Mouse (Mus musculus): ENCODE data around the gene Tppp.
"Not testable (repeated sequence)": the region's sequence is repeated elsewhere in the genome, so short reads cannot be mapped to it uniquely, and the experiment has no call there.

Gene Tppp

GRCm38 (mm10) chr13:74008948-74009718, at the start of gene Tppp:
Tppp (plus strand) TSS chr13:74009407.
- in situ Hi-C loops (cut with MboI; ENCODE audit: unreplicated experiment in 2 of 2) = no loop called here

GRCm38 (mm10) chr13:73960117-73960652, 49.0 kb upstream of the Tppp start:
- in situ Hi-C loops (cut with MboI; ENCODE audit: unreplicated experiment in 2 of 2) = loop anchor here in 1 of 2 experiments (25.0 kb wide), 1 partner anchor 577 kb away; no protein-coding TSS in a partner anchor

DNA sequence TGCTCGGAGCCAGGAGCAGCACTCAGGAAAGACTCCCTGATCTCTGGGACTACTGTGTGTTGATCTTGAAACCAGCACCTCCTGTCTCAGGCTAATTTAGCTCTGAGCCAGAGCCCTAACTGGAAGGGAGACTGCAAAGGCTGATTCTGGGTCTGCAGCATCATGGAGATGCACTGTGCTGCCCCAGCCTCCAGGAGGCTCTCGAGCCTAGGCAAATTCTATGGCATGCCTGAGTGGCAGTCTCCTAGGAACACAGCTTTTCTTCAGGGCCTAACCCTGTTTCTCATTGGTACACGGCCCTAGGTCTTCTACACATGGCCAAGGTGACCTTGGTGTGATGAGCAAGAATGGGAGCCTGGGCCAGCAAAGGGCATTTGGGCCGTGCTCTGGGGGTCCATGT, 48.0 kb upstream of the Tppp start:
- in situ Hi-C loops (cut with MboI; ENCODE audit: unreplicated experiment in 2 of 2) = loop anchor here in 1 of 2 experiments (25.0 kb wide), 1 partner anchor 576 kb away; no protein-coding TSS in a partner anchor

DNA sequence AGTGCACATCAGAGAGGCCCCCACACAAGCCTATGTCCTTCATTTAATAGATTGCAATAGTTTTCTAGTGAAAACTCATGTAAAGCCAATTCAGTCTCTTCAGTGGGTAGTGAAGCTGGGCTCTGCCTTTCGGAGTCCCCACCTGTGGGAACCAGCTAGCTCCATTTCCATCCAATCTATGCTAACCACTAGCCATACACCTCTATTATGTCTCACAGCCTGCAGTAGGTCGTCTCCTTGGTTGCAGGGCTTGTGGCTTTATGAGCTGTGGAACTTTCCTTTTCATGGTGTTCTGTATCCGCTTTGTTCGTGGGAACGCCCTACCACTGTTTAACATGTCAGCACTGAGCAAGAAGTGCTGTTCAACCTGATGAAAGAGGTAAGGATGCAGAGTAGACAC, 45.7 kb upstream of the Tppp start, which contains the start of gene Zdhhc11:
Zdhhc11 (plus strand) TSS at position 301 of the 400 bp plus-strand sequence.
- in situ Hi-C loops (cut with MboI; ENCODE audit: unreplicated experiment in 2 of 2) = loop anchor here in 1 of 2 experiments (25.0 kb wide), 1 partner anchor 574 kb away; no protein-coding TSS in a partner anchor

GRCm38 (mm10) chr13:73970545-73971448, 38.4 kb upstream of the Tppp start:
- in situ Hi-C loops (cut with MboI; ENCODE audit: unreplicated experiment in 2 of 2) = loop anchor here (5.0 to 25.0 kb wide), 4 partner anchors 124 to 567 kb away; no protein-coding TSS in a partner anchor

GRCm38 (mm10) chr13:73974523-73974922, 34.7 kb upstream of the Tppp start:
- in situ Hi-C loops (cut with MboI; ENCODE audit: unreplicated experiment in 2 of 2) = loop anchor here (5.0 to 25.0 kb wide), 4 partner anchors 120 to 563 kb away; no protein-coding TSS in a partner anchor

GRCm38 (mm10) chr13:73976935-73977334, 32.3 kb upstream of the Tppp start:
- in situ Hi-C loops (cut with MboI; ENCODE audit: unreplicated experiment in 2 of 2) = loop anchor here in 1 of 2 experiments (10.0 kb wide), 1 partner anchor 118 kb away; no protein-coding TSS in a partner anchor

- in situ Hi-C loops (cut with MboI; ENCODE audit: unreplicated experiment in 2 of 2) = no loop called here
These were observed 18.9 kb upstream of the Tppp start for GRCm38 (mm10) chr13:73990325-73990724.

DNA sequence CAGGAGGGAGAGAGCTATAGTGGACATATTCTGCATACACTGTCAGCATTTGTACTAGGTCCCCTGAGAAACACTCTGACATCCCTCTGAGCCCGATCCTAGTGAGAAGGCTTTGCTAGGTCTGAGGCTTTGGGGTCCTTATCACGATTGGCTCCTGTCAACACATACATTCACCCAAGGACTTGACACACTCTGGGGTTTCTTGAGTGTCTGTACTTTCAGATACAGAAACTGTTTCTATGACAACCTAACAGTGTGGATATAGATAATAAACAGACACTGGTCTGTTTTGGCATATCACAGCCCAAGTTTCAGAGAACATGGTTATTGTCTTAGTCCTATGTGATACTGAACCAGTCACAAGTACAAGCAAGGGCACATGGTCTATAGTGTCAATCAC, 18.4 kb upstream of the Tppp start:
- in situ Hi-C loops (cut with MboI; ENCODE audit: unreplicated experiment in 2 of 2) = no loop called here

- in situ Hi-C loops (cut with MboI; ENCODE audit: unreplicated experiment in 2 of 2) = no loop called here
These were observed 17.9 kb upstream of the Tppp start for GRCm38 (mm10) chr13:73991267-73991666.

- in situ Hi-C loops (cut with MboI; ENCODE audit: unreplicated experiment in 2 of 2) = no loop called here
These were observed 12.8 kb upstream of the Tppp start for GRCm38 (mm10) chr13:73996456-73996855.

DNA sequence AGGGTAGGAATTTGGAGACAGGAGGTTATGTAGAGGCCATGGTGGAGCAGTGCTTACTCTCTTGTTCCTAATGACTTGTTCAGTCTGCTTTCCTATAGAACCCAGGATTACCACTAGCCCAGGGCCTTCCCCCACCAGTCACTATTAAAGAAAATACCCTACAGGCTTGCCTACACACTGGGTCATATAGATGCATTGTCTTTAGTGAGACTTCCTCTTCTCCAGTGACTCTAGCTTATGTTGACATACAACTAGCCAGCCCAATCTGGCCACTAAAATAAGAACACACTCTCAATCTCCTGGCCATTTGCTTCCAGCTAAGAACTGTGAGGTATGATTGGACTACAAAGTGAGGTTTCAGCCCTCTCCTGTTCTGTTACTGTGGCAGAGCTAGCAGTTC, 8.7 kb upstream of the Tppp start:
- in situ Hi-C loops (cut with MboI; ENCODE audit: unreplicated experiment in 2 of 2) = no loop called here

DNA sequence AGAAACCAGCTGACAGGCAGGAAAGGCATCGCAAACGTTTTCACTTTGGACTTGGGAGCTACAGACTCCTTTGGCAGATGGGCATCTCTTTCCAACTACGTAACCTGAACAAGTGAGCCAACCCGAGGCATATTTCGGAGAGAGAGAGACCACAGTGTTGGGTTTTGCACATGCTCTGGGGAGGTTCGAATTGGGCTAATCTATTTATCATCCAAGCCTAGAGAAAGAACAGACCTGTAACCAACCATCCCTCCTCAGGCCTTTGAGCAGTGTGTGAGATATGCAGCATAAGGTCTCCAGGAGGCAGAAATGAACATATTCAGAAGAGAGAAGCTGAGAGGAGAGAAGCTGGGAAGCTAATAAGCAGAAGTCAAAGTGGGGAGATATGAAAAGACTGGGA, 8.2 kb upstream of the Tppp start:
- in situ Hi-C loops (cut with MboI; ENCODE audit: unreplicated experiment in 2 of 2) = no loop called here

DNA sequence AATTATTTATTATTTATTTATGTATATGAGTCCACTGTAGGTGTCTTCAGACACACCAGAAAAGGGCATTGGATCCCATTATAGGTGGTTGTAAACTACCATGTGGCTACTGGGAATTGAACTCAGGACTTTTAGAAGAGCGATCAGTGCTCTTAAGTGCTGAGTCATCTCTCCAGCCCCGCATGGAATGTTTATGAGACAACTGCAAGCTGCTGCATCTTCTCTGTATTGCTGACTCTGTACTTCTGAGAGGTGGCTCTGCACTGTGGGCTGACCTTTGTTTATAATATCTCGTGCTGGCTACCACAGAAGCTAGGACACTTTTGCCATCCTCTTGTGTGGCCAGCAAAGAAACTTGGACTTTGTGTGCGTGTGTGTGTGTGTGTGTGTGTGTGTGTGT, 7.7 kb upstream of the Tppp start:
- in situ Hi-C loops (cut with MboI; ENCODE audit: unreplicated experiment in 2 of 2) = no loop called here

DNA sequence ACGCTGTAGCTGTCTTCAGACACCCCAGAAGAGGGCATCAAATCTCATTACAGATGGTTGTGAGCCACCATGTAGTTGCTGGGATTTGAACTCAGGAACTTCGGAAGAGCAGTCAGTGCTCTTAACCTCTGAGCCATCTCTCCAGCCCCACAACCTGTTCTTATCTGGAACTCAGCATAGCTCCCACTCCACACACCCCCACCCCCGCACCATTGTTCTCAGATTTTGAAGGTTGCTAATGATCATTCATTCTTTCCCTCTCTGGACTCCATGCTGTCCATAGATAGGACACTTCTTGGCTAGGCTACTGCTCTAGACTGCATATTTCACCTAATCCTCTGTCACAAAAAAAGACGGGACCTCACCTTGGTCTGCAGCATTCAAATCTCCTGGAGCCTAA, 2.3 kb upstream of the Tppp start:
- in situ Hi-C loops (cut with MboI; ENCODE audit: unreplicated experiment in 2 of 2) = not testable (repeated sequence)

- in situ Hi-C loops (cut with MboI; ENCODE audit: unreplicated experiment in 2 of 2) = not testable (repeated sequence)
These were observed 991 bp upstream of the Tppp start for GRCm38 (mm10) chr13:74008216-74008615.

DNA sequence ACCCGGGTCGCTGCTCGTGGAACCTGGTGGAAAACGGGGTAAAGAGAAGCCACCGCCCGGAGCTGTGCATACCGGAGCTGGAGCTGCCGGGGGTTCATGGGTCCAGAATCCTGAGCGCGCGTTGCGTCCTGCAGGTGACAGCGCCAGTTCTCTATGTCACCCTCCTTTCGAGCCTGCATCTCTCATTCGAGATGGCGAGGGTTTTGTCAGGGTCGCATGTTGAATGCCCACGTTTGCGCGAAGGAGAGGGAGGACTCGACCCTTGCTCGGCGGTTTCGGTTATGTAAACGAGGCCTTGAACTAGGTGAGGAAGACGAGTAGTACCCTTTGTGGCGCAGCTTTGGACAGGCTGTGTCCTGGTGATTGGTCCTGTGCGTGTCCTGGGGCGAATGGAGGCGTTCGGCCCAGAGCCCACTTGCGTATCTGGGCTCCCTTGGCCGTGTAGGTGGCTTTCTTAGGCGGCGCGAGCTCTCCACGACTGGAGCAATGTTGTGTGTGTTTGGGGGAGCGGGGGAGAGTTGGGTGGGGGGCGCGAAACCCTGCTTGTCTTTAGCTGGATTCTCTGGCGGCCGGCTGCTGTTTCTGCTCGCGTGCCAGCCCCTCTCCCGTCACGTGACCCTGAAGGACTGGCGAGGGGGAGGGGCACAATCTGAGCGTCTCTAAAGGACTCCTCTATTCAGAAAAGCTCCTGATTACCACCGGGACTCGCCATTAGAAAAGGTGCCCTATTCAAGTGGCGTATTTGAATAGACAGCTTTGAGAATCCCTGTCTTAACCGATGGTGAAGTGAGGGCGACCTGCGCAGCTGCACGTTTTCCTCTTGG, 796 bp downstream of the Tppp start:
- in situ Hi-C loops (cut with MboI; ENCODE audit: unreplicated experiment in 2 of 2) = no loop called here

GRCm38 (mm10) chr13:74010678-74011077, 1.5 kb downstream of the Tppp start:
- in situ Hi-C loops (cut with MboI; ENCODE audit: unreplicated experiment in 2 of 2) = no loop called here

DNA sequence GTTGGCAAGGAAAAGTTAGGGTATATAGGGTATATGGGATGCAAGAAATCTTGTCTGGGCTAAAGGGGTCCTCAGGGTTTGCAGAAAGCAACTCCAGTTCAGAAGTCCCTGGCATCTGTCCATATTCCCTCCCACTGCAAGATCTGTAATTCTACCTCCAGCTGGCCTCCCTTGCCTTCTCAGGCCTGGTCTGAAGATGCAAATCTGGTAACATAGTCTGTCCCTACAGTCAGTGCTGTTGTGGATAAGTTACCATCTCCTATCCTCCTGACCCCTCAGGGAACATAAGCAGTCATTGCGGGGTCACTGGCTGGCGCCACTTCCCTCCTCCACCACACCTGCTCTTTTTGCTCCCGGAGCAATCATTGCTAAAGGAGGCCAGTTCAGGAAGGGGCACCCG, 6.7 kb downstream of the Tppp start:
- in situ Hi-C loops (cut with MboI; ENCODE audit: unreplicated experiment in 2 of 2) = no loop called here

DNA sequence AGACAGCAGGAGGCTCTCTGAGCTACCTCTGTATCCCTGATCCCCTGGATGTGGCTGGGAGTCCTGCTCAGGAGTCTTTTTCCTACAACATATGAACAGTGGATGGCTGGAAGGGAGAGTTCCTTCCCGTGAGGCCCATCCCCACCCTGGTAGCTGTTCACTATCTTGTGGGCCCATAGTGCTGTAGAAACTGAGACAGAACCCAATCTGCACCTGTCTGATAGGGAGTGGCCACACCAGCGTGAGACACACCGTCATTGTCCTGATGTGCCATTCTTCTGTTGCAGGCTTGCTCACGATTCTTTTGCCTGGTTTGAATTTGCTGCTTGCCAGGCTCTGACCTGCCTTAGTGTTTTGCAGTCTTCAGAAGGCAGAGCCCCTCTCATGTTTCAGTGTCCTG, 8.2 kb downstream of the Tppp start:
- in situ Hi-C loops (cut with MboI; ENCODE audit: unreplicated experiment in 2 of 2) = no loop called here

All from v-Abl transformed pro-B cells (cell line).